Mouse (Mus musculus) urinary bladder, postnatal 10 days (tissue): ENCODE results near the gene Exoc7.

Experiments used
- DNase-seq: peaks from one replicate; pipeline ENCODE4 v3.0.0; 2022; ENCODE audit warnings: low spot score

Gene Exoc7

GRCm38 (mm10) chr11:116239797-116240196 is 67.2 kb downstream of the Exoc7 start:
- no peak for DNase-seq
